Mouse (Mus musculus): Measurements from ENCODE around the gene H2al2a. TPM values are rescaled to one million over a fixed set of nuclear protein-coding genes. Genes with fewer than 3 reads are reported as not detected.
A peak's percentile ranks its signal among the peaks of the same experiment; 100 is the strongest.

The H2al2a gene
- polyA plus RNA-seq, 1 experiment from 2014 or later: not detected

DNA sequence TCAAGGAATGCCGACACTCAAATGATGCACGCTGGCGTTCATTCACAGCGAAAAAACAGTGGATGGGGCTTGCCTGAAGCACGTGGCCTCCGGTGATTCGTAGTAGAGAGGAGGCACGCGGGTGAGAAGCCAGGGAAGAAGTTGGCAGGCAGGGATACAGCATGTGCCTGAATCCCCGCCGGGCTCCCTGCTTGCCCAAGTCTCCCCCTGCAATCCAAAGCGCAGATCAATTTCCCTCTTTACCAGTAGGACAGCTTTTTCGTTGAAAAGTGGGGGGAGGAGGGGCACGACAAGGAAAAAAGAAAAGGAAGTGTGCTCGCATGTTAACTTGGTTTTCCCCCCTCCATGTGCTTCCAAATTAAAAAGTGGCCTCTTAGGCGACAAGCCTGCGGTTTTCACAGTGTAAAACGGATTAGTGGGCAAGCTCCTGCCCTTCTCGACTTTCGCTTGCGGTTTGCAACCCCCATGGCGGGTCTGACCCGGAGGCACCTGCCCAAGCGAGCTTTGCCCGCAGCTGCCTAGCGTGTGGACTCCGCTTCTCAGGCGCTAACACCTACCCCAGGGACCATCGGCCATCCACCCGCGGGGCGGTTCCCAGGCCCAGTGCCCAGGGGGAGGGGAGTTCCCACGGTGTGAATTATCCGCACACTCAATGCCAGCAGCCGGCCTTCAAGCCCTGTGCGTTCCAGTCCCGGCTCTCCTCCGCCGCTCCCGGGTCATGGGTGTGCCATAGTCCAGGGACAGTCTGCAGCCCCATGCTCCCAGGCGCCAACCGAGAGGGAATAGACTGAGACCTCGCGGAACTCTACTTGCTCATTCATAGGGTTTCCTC is 29.6 kb upstream of the H2al2a start:
- WGBS: under 1% methylated on average over 44 of the region's 44 CpGs
- no peak for ATAC-seq (ENCODE audit: low FRiP score, low read depth)
- peak overlapping the region; percentile 95 for H3K9ac ChIP-seq
- peak overlapping the region; percentile 67 for H3K4me3 ChIP-seq
- peak overlapping the region; percentile 99 for H3K4me2 ChIP-seq (replicated peaks)
- H3K4me1 ChIP-seq: peaks cover 20% of the 10 kb centered on the region
- no peaks in the 10 kb centered on the region for H3K27me3 ChIP-seq
- no peaks in the 10 kb centered on the region for H3K9me3 ChIP-seq
- peak overlapping the region; percentile 70 for H3K27ac ChIP-seq
- H3K36me3 ChIP-seq: no peaks in the 10 kb centered on the region

- Histone ChIP-seq H3K9me3 (no peaks in the 10 kb centered on the region), H3K4me3 (peak overlapping the region; percentile 67), H3K27ac (peak overlapping the region; percentile 70), H3K4me2 (replicated peaks) (peak overlapping the region; percentile 99), H3K4me1 (peaks cover 14% of the 10 kb centered on the region), H3K36me3 (no peaks in the 10 kb centered on the region), H3K9ac (peak overlapping the region; percentile 95), H3K27me3 (no peaks in the 10 kb centered on the region)
- 3% methylated on average over 14 of the region's 14 CpGs for WGBS
- no peak for ATAC-seq (ENCODE audit: low FRiP score, low read depth)
Observed at GRCm38 (mm10) chr2:18025781-18026115, 29.0 kb upstream of the H2al2a start.

DNA sequence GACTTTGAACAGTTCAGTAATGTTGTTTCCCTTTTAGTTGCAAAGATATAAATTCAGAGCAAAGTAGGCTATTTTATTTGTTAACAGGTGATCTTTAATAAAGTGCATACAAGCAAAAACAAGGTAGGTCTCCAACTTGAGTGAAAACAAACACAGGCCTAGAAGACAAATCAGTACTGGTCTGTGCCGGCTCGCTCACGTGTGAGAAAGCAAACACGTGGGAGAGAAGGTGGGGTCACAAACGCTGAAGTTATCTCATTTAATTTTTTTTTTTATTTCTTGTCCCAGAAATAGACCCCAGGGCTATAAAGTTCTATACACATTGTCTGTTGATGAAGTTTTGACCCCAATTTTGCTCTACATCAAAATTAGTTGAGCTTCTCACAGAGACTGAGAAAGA is 28.4 kb upstream of the H2al2a start:
- H3K9me3 ChIP-seq: no peaks in the 10 kb centered on the region
- H3K36me3 ChIP-seq: no peaks in the 10 kb centered on the region
- H3K4me2 ChIP-seq (replicated peaks): peak overlapping the region; percentile 99
- 68% methylated on average over 5 of the region's 5 CpGs for WGBS
- ATAC-seq (ENCODE audit: low FRiP score, low read depth): no peak
- peaks cover 14% of the 10 kb centered on the region for H3K4me1 ChIP-seq
- H3K27me3 ChIP-seq: no peaks in the 10 kb centered on the region
- no peak overlapping the region for H3K9ac ChIP-seq
- peak overlapping the region; percentile 67; the same call in 1 of the 2 replicates for H3K4me3 ChIP-seq
- no peak overlapping the region for H3K27ac ChIP-seq

- Histone ChIP-seq H3K4me3 (no peak overlapping the region), H3K36me3 (no peaks in the 10 kb centered on the region), H3K27ac (no peak overlapping the region), H3K27me3 (no peaks in the 10 kb centered on the region), H3K9me3 (no peaks in the 10 kb centered on the region), H3K4me2 (replicated peaks) (no peak overlapping the region), H3K4me1 (peaks cover 16% of the 10 kb centered on the region), H3K9ac (no peak overlapping the region)
- no peak for ATAC-seq (ENCODE audit: low FRiP score, low read depth)
- 56% methylated on average over 1 of the region's 1 CpGs for WGBS
Observed at GRCm38 (mm10) chr2:18022886-18023285, 26.1 kb upstream of the H2al2a start.

GRCm38 (mm10) chr2:18019122-18019521 is 22.4 kb upstream of the H2al2a start:
- H3K36me3 ChIP-seq: no peaks in the 10 kb centered on the region
- WGBS: 75% methylated on average over 1 of the region's 1 CpGs

GRCm38 (mm10) chr2:18017321-18017720 is 20.6 kb upstream of the H2al2a start:
- no peak overlapping the region for H3K9ac ChIP-seq
- no peaks in the 10 kb centered on the region for H3K27me3 ChIP-seq

More at GRCm38 (mm10) chr2:18019122-18019521, 22.4 kb upstream of the H2al2a start:
- no peak for ATAC-seq (ENCODE audit: low FRiP score, low read depth)
- H3K4me3 ChIP-seq: no peak overlapping the region
- no peak overlapping the region for H3K9ac ChIP-seq
- H3K9me3 ChIP-seq: no peaks in the 10 kb centered on the region
- peaks cover 6% of the 10 kb centered on the region; the same call in 1 of the 2 replicates for H3K4me1 ChIP-seq
- no peak overlapping the region for H3K27ac ChIP-seq
- H3K27me3 ChIP-seq: no peaks in the 10 kb centered on the region
- no peak overlapping the region for H3K4me2 ChIP-seq (replicated peaks)

DNA sequence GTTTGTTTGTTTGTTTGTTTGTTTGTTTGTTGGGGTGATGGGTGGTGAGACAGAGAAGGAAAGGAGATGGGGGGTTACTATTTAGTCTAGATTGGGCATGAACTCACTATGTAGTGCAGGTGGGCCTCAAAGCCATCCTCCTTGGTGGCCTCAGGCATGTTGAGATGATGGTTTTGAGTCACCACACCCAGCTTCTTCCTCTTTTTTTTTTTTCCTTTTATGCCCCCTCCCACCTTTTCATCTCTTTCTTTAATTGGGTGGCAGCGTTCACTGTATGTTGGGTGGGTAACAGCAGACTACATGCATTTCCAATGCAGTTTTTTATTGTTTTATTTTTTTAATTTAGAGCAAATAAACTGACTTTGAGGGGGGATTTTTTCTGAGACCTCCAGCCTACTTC is 19.9 kb upstream of the H2al2a start:
- no peak overlapping the region for H3K9ac ChIP-seq
- H3K9me3 ChIP-seq: no peaks in the 10 kb centered on the region
- H3K27me3 ChIP-seq: no peaks in the 10 kb centered on the region
- H3K36me3 ChIP-seq: no peaks in the 10 kb centered on the region
- no peak overlapping the region for H3K27ac ChIP-seq
- H3K4me1 ChIP-seq: peaks cover 6% of the 10 kb centered on the region; the same call in 1 of the 2 replicates
- H3K4me3 ChIP-seq: no peak overlapping the region
- WGBS: 85% methylated on average over 1 of the region's 1 CpGs
- H3K4me2 ChIP-seq (replicated peaks): no peak overlapping the region
- ATAC-seq (ENCODE audit: low FRiP score, low read depth): no peak

More at GRCm38 (mm10) chr2:18017321-18017720, 20.6 kb upstream of the H2al2a start:
- Histone ChIP-seq H3K36me3 (no peaks in the 10 kb centered on the region), H3K9me3 (no peaks in the 10 kb centered on the region), H3K4me2 (replicated peaks) (no peak overlapping the region), H3K27ac (no peak overlapping the region), H3K4me1 (peaks cover 6% of the 10 kb centered on the region; the same call in 1 of the 2 replicates), H3K4me3 (no peak overlapping the region)
- WGBS: 90% methylated on average over 6 of the region's 6 CpGs
- ATAC-seq (ENCODE audit: low FRiP score, low read depth): no peak

GRCm38 (mm10) chr2:18015581-18015980 is 18.8 kb upstream of the H2al2a start:
- Histone ChIP-seq H3K9me3 (no peaks in the 10 kb centered on the region), H3K36me3 (no peaks in the 10 kb centered on the region), H3K27me3 (no peaks in the 10 kb centered on the region), H3K4me1 (peaks cover 6% of the 10 kb centered on the region; the same call in 1 of the 2 replicates), H3K4me2 (replicated peaks) (no peak overlapping the region), H3K27ac (no peak overlapping the region), H3K9ac (no peak overlapping the region), H3K4me3 (no peak overlapping the region)
- WGBS: 67% methylated on average over 3 of the region's 3 CpGs
- ATAC-seq (ENCODE audit: low FRiP score, low read depth): no peak

GRCm38 (mm10) chr2:18012866-18013265 is 16.1 kb upstream of the H2al2a start:
- Histone ChIP-seq H3K4me3 (no peak overlapping the region), H3K4me2 (replicated peaks) (no peak overlapping the region), H3K9ac (no peak overlapping the region), H3K4me1 (no peaks in the 10 kb centered on the region), H3K27me3 (no peaks in the 10 kb centered on the region), H3K9me3 (no peaks in the 10 kb centered on the region), H3K27ac (no peak overlapping the region), H3K36me3 (no peaks in the 10 kb centered on the region)
- 91% methylated on average over 3 of the region's 3 CpGs for WGBS
- ATAC-seq (ENCODE audit: low FRiP score, low read depth): no peak

GRCm38 (mm10) chr2:18011226-18011625 is 14.5 kb upstream of the H2al2a start:
- Histone ChIP-seq H3K4me3 (no peak overlapping the region), H3K4me1 (no peaks in the 10 kb centered on the region), H3K27me3 (no peaks in the 10 kb centered on the region), H3K9me3 (no peaks in the 10 kb centered on the region), H3K9ac (no peak overlapping the region), H3K27ac (no peak overlapping the region), H3K4me2 (replicated peaks) (no peak overlapping the region), H3K36me3 (no peaks in the 10 kb centered on the region)
- ATAC-seq (ENCODE audit: low FRiP score, low read depth): no peak
- 82% methylated on average over 6 of the region's 6 CpGs for WGBS

DNA sequence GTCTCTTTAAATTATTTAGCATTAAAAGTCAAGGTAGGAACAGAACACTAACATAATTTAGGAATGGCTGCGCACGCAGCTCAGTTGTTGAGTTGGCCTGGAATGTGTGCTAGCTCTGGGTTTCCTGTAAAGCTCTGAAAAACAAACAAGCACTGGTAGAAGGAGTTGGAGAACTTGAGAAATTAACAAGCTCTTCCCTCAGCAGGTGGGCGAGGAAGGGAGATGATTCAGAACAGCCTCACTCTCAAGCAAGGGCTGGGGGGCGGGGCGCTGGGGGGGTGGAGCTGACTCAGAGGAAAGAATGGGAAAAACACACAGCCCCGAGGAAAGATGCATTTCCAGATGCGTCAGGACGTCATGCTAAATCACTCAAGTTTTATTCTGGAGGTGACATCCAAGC is 8.4 kb upstream of the H2al2a start:
- H3K9ac ChIP-seq: no peak overlapping the region
- H3K27ac ChIP-seq: peak overlapping the region; percentile 29; the same call in 1 of the 2 replicates
- ATAC-seq (ENCODE audit: low FRiP score, low read depth): peak; percentile 33; the same call in 1 of the 2 replicates
- H3K36me3 ChIP-seq: no peaks in the 10 kb centered on the region
- no peaks in the 10 kb centered on the region for H3K9me3 ChIP-seq
- peaks cover 18% of the 10 kb centered on the region for H3K4me1 ChIP-seq
- 18% methylated on average over 8 of the region's 8 CpGs for WGBS
- no peak overlapping the region for H3K4me3 ChIP-seq
- peak overlapping the region; percentile 16; the same call in 1 of the 2 replicates for H3K4me2 ChIP-seq (replicated peaks)
- no peaks in the 10 kb centered on the region for H3K27me3 ChIP-seq

DNA sequence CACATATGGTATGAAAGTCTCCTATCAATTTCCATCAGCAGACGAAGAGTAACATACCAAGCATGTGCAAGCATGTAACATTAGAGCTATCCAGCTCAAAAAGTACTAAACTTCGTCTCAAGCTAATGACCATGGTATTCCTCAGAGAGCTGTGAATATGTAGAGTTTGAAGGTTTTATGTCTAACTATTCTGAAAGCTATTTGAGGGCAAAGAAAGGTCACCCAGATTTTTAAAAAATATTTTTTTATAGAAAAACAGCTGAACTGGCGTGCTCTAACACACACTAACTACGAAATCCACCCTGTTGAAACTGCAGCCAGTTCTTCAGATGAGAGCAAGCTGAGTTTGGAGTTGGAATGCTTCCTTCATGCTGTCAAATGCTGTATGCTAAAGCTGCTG is 7.5 kb upstream of the H2al2a start:
- Histone ChIP-seq H3K4me2 (replicated peaks) (no peak overlapping the region), H3K36me3 (no peaks in the 10 kb centered on the region), H3K9ac (no peak overlapping the region), H3K4me1 (peaks cover 18% of the 10 kb centered on the region), H3K27me3 (no peaks in the 10 kb centered on the region), H3K27ac (peak overlapping the region; percentile 29; the same call in 1 of the 2 replicates), H3K9me3 (no peaks in the 10 kb centered on the region), H3K4me3 (no peak overlapping the region)
- peak; percentile 78 for ATAC-seq (ENCODE audit: low FRiP score, low read depth)
- WGBS: 21% methylated on average over 4 of the region's 4 CpGs

Measured in limb, embryonic 13.5 days (tissue).